Comparison of ENCODE assay signal across 15 mouse cellular contexts in genomic region chr5:54059998-54060397, GRCm38 (mm10).
DNase-seq lines count a peak whose midpoint lies in the region; ATAC-seq and TF ChIP-seq lines count a peak whose summit lies in the region.
"Had no signal": no experiment of that assay in that cellular context is flagged by ENCODE, and none has a peak within 500 bp of the region (broad histone marks: within the 10 kb centered on the region; RNA-seq: fewer than 3 reads in every experiment).

No protein-coding gene starts in this region.

- no peak overlapping the region for H3K4me3 ChIP-seq in ES-E14 (ENCODE audit: insufficient read depth in 1 of 2, low read depth in 1 of 2, low read length in 2 of 2, poor library complexity in 1 of 2, severe bottlenecking in 1 of 2)
- H3K4me3 ChIP-seq in liver, embryonic 14.5 days (ENCODE audit: insufficient read depth in 1 of 2, low read depth in 2 of 2, low read length in 2 of 2), result no peak overlapping the region
- no peak overlapping the region for H3K4me3 ChIP-seq in hindbrain, embryonic 10.5 days
- H3K4me3 ChIP-seq in gastrocnemius, adult 2 months, result no peak overlapping the region
- H3K4me3 ChIP-seq in midbrain, embryonic 15.5 days, result no peak overlapping the region

- in situ Hi-C loops in ES-E14 (cut with MboI; ENCODE audit: low sequenced_read_pairs in 2 of 2, unreplicated experiment in 2 of 2), result no loop called here

- H3K4me2 ChIP-seq in liver, embryonic 14.5 days (ENCODE audit: low read depth), result no peak overlapping the region
- H3K4me2 ChIP-seq in midbrain, embryonic 15.5 days, result no peak overlapping the region

- intact Hi-C loops in gastrocnemius, adult 2 months (cut with DNase I), result no loop called here

- no peaks in the 10 kb centered on the region for H3K27me3 ChIP-seq in liver, embryonic 14.5 days (ENCODE audit: control insufficient read depth, insufficient read depth, low read length)
- no peaks in the 10 kb centered on the region for H3K27me3 ChIP-seq in hindbrain, embryonic 10.5 days (ENCODE audit: insufficient read depth, poor library complexity, severe bottlenecking)
- no peaks in the 10 kb centered on the region for H3K27me3 ChIP-seq in midbrain, embryonic 15.5 days (replicated peaks)
- H3K27me3 ChIP-seq: Patski had no signal

- H3K9me3 ChIP-seq in ES-E14 (ENCODE audit: control insufficient read depth, insufficient read depth, low read depth, low read length), result no peaks in the 10 kb centered on the region
- no peaks in the 10 kb centered on the region for H3K9me3 ChIP-seq in liver, embryonic 14.5 days (ENCODE audit: control insufficient read depth, low read length)
- H3K9me3 ChIP-seq in hindbrain, embryonic 10.5 days, result no peaks in the 10 kb centered on the region
- H3K9me3 ChIP-seq in midbrain, embryonic 15.5 days, result no peaks in the 10 kb centered on the region

- 23% methylated on average over 6 of the region's 6 CpGs for WGBS in liver, embryonic 14.5 days (ENCODE audit: insufficient replicate concordance)
- 91% methylated on average over 6 of the region's 6 CpGs for WGBS in hindbrain, embryonic 10.5 days
- WGBS in midbrain, embryonic 15.5 days, result 95% methylated on average over 6 of the region's 6 CpGs

- ATAC-seq in liver, embryonic 14.5 days (ENCODE audit: insufficient read depth), result peak; percentile 67; the same call in 1 of the 2 replicates
- ATAC-seq in midbrain, embryonic 15.5 days (replicated peaks), result no peak
- ATAC-seq: Patski had no signal

- no peak overlapping the region for H3K27ac ChIP-seq in ES-E14 (ENCODE audit: insufficient read depth, low read depth, low read length, poor library complexity, severe bottlenecking)
- H3K27ac ChIP-seq in liver, embryonic 14.5 days, result no peak overlapping the region
- no peak overlapping the region for H3K27ac ChIP-seq in hindbrain, embryonic 10.5 days
- no peak overlapping the region for H3K27ac ChIP-seq in gastrocnemius, adult 2 months
- no peak overlapping the region for H3K27ac ChIP-seq in midbrain, embryonic 15.5 days
- H3K27ac ChIP-seq: macrophage had no signal

- H3K36me3 ChIP-seq in ES-E14 (ENCODE audit: control insufficient read depth, insufficient read depth, low read length, poor library complexity, severe bottlenecking), result no peaks in the 10 kb centered on the region
- no peaks in the 10 kb centered on the region for H3K36me3 ChIP-seq in liver, embryonic 14.5 days (replicated peaks; ENCODE audit: control insufficient read depth, insufficient read depth, low read depth)
- peaks cover 15% of the 10 kb centered on the region for H3K36me3 ChIP-seq in hindbrain, embryonic 10.5 days
- H3K36me3 ChIP-seq in midbrain, embryonic 15.5 days (replicated peaks), result 0 out of 2 replicates have a peak, but pooled peaks cover 2% of the 10 kb centered on the region

- TF ChIP-seq CTCF in liver, embryonic 14.5 days (IDR thresholded peaks at IDR 0.05; ENCODE audit: low read depth), result no peak
- TF ChIP-seq CTCF in gastrocnemius, adult 2 months (IDR thresholded peaks at IDR 0.05), result no peak

- no peak overlapping the region for H3K9ac ChIP-seq in ES-E14 (ENCODE audit: insufficient read depth, low read depth, low read length, poor library complexity, severe bottlenecking)
- H3K9ac ChIP-seq in liver, embryonic 14.5 days (replicated peaks), result no peak overlapping the region
- no peak overlapping the region for H3K9ac ChIP-seq in midbrain, embryonic 15.5 days

- no peaks in the 10 kb centered on the region for H3K4me1 ChIP-seq in ES-E14 (ENCODE audit: control insufficient read depth in 2 of 2, insufficient read depth in 2 of 2, low read length in 2 of 2, poor library complexity in 1 of 2)
- peaks cover 5% of the 10 kb centered on the region in 2 experiments; a peak in 3 of 4 replicates for H3K4me1 ChIP-seq in liver, embryonic 14.5 days (replicated peaks; ENCODE audit: control insufficient read depth in 2 of 2, insufficient read depth in 2 of 2, low read length in 1 of 2)
- no peaks in the 10 kb centered on the region for H3K4me1 ChIP-seq in hindbrain, embryonic 10.5 days (replicated peaks)
- H3K4me1 ChIP-seq in midbrain, embryonic 15.5 days, result no peaks in the 10 kb centered on the region

- DNase-seq in CD4-positive helper T cell, adult 2 months (ENCODE audit: low read depth, low spot score), result peak; percentile 57
- no peak for DNase-seq in ES-E14 (ENCODE audit: low read depth, low spot score)
- DNase-seq in cerebellum, postnatal 10 days, result peak; percentile 39 to 54
- DNase-seq in liver, embryonic 14.5 days (ENCODE audit: low read depth in 3 of 3, low spot score in 3 of 3), result peak; percentile 14 to 27 (median 17)
- DNase-seq in hindbrain, embryonic 10.5 days (ENCODE audit: low spot score), result no peak
- DNase-seq in gastrocnemius, adult 2 months, result no peak
- DNase-seq: adrenal gland, postnatal 14 days; gastrocnemius, postnatal 14 days; kidney, adult 11 months; left cerebral cortex, postnatal 4 days; retina, postnatal 1 day; thymus, postnatal 14 days had no signal

- no peak for TF ChIP-seq EP300 in liver, embryonic 14.5 days (IDR thresholded peaks at IDR 0.05; ENCODE audit: low read depth)

TF ChIP-seq in ES-E14, 5 proteins besides CTCF, POLR2A, EP300 and RAD21:
- TF ChIP-seq CHD2 (IDR thresholded peaks at IDR 0.05; ENCODE audit: low read depth, low read length), result no peak
- TF ChIP-seq MAFK (IDR thresholded peaks at IDR 0.05; ENCODE audit: insufficient read depth, low read depth, low read length), result peak; percentile 55; the same call in 1 of the 2 replicates
- TF ChIP-seq ZNF384 (IDR thresholded peaks at IDR 0.05; ENCODE audit: low read depth, low read length), result no peak
- no peak for TF ChIP-seq HCFC1 (IDR thresholded peaks at IDR 0.05; ENCODE audit: borderline replicate concordance, insufficient read depth, low read length)
- no peak for TF ChIP-seq ZC3H11A (IDR thresholded peaks at IDR 0.05; ENCODE audit: borderline replicate concordance, low read depth, low read length)

Comparison
In these comparisons a context has a peak if more than half of its experiments do, and no peak if none do; other contexts are left out.
1. DNase-seq: peak in CD4-positive helper T cell, adult 2 months (single experiment), cerebellum, postnatal 10 days (2 of 2) and liver, embryonic 14.5 days (3 of 3); none in ES-E14 (single experiment), hindbrain, embryonic 10.5 days (single experiment) and gastrocnemius, adult 2 months (single experiment).